Mouse (Mus musculus) frontal cortex, postnatal 36 days (tissue): ENCODE data around the gene Zscan25.
"Not testable (repeated sequence)": the region's sequence is repeated elsewhere in the genome, so short reads cannot be mapped to it uniquely, and the experiment has no call there.

ENCODE experiments used
- DNase-seq, 2 experiments: peaks; one replicate each; pipeline ENCODE4 v3.0.0; 2022; ENCODE audit warnings: low spot score in 2 of 2

Zscan25 gene

GRCm38 (mm10) chr5:145280371-145281143 is at the start of gene Zscan25:
TSS of gene Zscan25 (plus strand) at chr5:145280500.
- DNase-seq, result peak; percentile 87 to 92

GRCm38 (mm10) chr5:145230641-145231040 is 49.7 kb upstream of the Zscan25 start:
- no peak for DNase-seq

GRCm38 (mm10) chr5:145231367-145231871 is 48.9 kb upstream of the Zscan25 start, which contains the start of gene Zfp655:
TSS of gene Zfp655 (plus strand) at chr5:145231715.
- peak; percentile 98 to 99 for DNase-seq

- peak in 1 of 2 experiments; percentile 9 for DNase-seq
Measured at GRCm38 (mm10) chr5:145231893-145232411, 48.3 kb upstream of the Zscan25 start.

- DNase-seq, result peak in 1 of 2 experiments; percentile 20
Measured at GRCm38 (mm10) chr5:145234636-145235035, 45.7 kb upstream of the Zscan25 start.

GRCm38 (mm10) chr5:145249520-145249919 is 30.8 kb upstream of the Zscan25 start:
- DNase-seq, result no peak

GRCm38 (mm10) chr5:145273568-145273967 is 6.7 kb upstream of the Zscan25 start:
- not testable (repeated sequence) for DNase-seq

- DNase-seq, result no peak
Measured at GRCm38 (mm10) chr5:145279948-145280347, 352 bp upstream of the Zscan25 start.

- no peak for DNase-seq
Measured at GRCm38 (mm10) chr5:145288382-145288781, 8.1 kb downstream of the Zscan25 start.

- DNase-seq, result no peak
Measured at GRCm38 (mm10) chr5:145290697-145291096, 10.4 kb downstream of the Zscan25 start.

GRCm38 (mm10) chr5:145292398-145292797 is 12.1 kb downstream of the Zscan25 start:
- DNase-seq, result no peak

GRCm38 (mm10) chr5:145300469-145300868 is 20.2 kb downstream of the Zscan25 start:
- DNase-seq, result no peak

- not testable (repeated sequence) for DNase-seq
Measured at GRCm38 (mm10) chr5:145301796-145302195, 21.5 kb downstream of the Zscan25 start.

GRCm38 (mm10) chr5:145302424-145302823 is 22.1 kb downstream of the Zscan25 start:
- no peak for DNase-seq

- not testable (repeated sequence) for DNase-seq
Measured at GRCm38 (mm10) chr5:145306953-145307352, 26.7 kb downstream of the Zscan25 start.

GRCm38 (mm10) chr5:145307811-145308210 is 27.5 kb downstream of the Zscan25 start:
- not testable (repeated sequence) for DNase-seq

- no peak for DNase-seq
Measured at GRCm38 (mm10) chr5:145313845-145314244, 33.5 kb downstream of the Zscan25 start.

GRCm38 (mm10) chr5:145317141-145317540 is 36.8 kb downstream of the Zscan25 start:
- DNase-seq, result no peak

- peak; percentile 8 to 33 for DNase-seq
Measured at GRCm38 (mm10) chr5:145338756-145339155, 58.5 kb downstream of the Zscan25 start.
